Mouse (Mus musculus) myocyte (in vitro differentiated cells): Measurements from ENCODE around the gene Tssk3. TPM values are rescaled to one million over a fixed set of nuclear protein-coding genes. Genes with fewer than 3 reads are reported as not detected.

ENCODE experiments used
- H3K27me3 ChIP-seq: one replicate; pipeline ENCODE4 v1.6.1; 2011; ENCODE audit not compliant: control insufficient read depth, insufficient read depth, insufficient read length
- H3K36me3 ChIP-seq: one replicate; pipeline ENCODE4 v1.6.1; 2011; ENCODE audit not compliant: control insufficient read depth, insufficient read depth
- H3K4me2 ChIP-seq: one replicate; pipeline ENCODE4 v1.6.1; 2011; ENCODE audit warnings: low read depth, control low read depth
- H3K4me3 ChIP-seq: one replicate; pipeline ENCODE4 v1.5.1; 2011; ENCODE audit warnings: mild to moderate bottlenecking, control low read depth, moderate library complexity
- H3K79me2 ChIP-seq: one replicate; pipeline ENCODE4 v1.6.1; 2011; ENCODE audit not compliant: control insufficient read depth, insufficient read depth
- H3ac ChIP-seq: one replicate; pipeline ENCODE4 v1.6.1; 2011; ENCODE audit not compliant: control insufficient read depth, insufficient read length
- CEBPB ChIP-seq: IDR thresholded peaks from 2 replicates; pipeline ENCODE4 v1.6.1; 2011; ENCODE audit warnings: mild to moderate bottlenecking, moderate library complexity; ENCODE audit not compliant: poor library complexity, insufficient read depth, severe bottlenecking
- E2F4 ChIP-seq: IDR thresholded peaks from one replicate; pipeline ENCODE4 v1.6.1; 2011; ENCODE audit warnings: mild to moderate bottlenecking, control low read depth, moderate library complexity; ENCODE audit not compliant: insufficient read depth
- MAX ChIP-seq: IDR thresholded peaks from one replicate; pipeline ENCODE4 v1.6.1; 2011; ENCODE audit warnings: low read depth, mild to moderate bottlenecking, control low read depth
- MYOD1 ChIP-seq, 3 experiments: IDR thresholded peaks; one replicate each; pipeline ENCODE4 v1.6.1; 2011; ENCODE audit warnings: control low read depth in 2 of 3, low read depth in 2 of 3, mild to moderate bottlenecking in 2 of 3, moderate library complexity in 1 of 3; ENCODE audit not compliant: insufficient read length in 2 of 3, control insufficient read depth in 1 of 3
- MYOG ChIP-seq, 3 experiments: IDR thresholded peaks; one replicate each; pipeline ENCODE4 v1.6.1; 2011; ENCODE audit warnings: control low read depth in 2 of 3, low read depth in 2 of 3, mild to moderate bottlenecking in 2 of 3; ENCODE audit not compliant: insufficient read length in 2 of 3, control insufficient read depth in 1 of 3, insufficient read depth in 1 of 3
- POLR2A ChIP-seq: IDR thresholded peaks from one replicate; pipeline ENCODE4 v1.6.1; 2011; ENCODE audit warnings: low read depth, mild to moderate bottlenecking, control low read depth, moderate library complexity; ENCODE audit not compliant: insufficient read length
- POLR2AphosphoS2 ChIP-seq: IDR thresholded peaks from one replicate; pipeline ENCODE4 v1.6.1; 2011; ENCODE audit warnings: low read depth, control low read depth; ENCODE audit not compliant: insufficient read length
- REST ChIP-seq: IDR thresholded peaks from one replicate; pipeline ENCODE4 v1.6.1; 2011; ENCODE audit warnings: mild to moderate bottlenecking, control low read depth, moderate library complexity; ENCODE audit not compliant: insufficient read depth, insufficient read length
- SRF ChIP-seq: IDR thresholded peaks from one replicate; pipeline ENCODE4 v1.6.1; 2011; ENCODE audit warnings: low read depth; ENCODE audit not compliant: control insufficient read depth, insufficient read length
- TCF12 ChIP-seq: IDR thresholded peaks from one replicate; pipeline ENCODE4 v1.6.1; 2011; ENCODE audit warnings: mild to moderate bottlenecking, control low read depth; ENCODE audit not compliant: poor library complexity, insufficient read depth, severe bottlenecking
- TCF3 ChIP-seq: IDR thresholded peaks from one replicate; pipeline ENCODE4 v1.6.1; 2011; ENCODE audit warnings: low read depth, control low read depth; ENCODE audit not compliant: insufficient read length
- USF1 ChIP-seq: IDR thresholded peaks from one replicate; pipeline ENCODE4 v1.6.1; 2011; ENCODE audit warnings: low read depth, mild to moderate bottlenecking, control low read depth, moderate library complexity
- polyA plus RNA-seq: library from polyadenylated mRNA; unstranded; fragments of >200 nt; fragmentation: generic; extraction: Trizol; gene quantifications from one replicate; pipeline ENCODE4 v1.2.1, GENCODE M21; 2012; ENCODE audit warnings: missing spikeins

The Tssk3 gene
- polyA plus RNA-seq, 1 experiment: not detected

DNA sequence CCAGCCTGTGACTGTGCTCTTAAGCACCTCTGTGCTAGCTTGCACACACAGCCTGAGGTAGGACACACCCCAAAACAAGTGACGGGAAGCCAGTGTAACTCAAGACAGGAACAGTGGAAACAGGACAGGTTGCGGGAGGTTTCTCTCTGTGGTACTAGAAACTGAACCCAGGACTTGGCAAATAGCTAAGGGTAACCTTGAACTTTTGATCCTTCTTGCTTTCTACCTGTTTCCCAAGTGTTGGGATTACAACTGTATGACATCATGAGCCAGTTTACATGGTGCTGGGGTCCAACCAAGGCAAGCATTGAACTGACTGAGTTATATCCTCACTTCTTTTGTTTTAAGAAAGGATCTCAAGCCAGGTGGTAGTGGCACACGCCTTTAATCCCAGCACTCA, 11.0 kb downstream of the Tssk3 start:
- TF ChIP-seq USF1: no peak
- TF ChIP-seq TCF3: no peak
- Histone ChIP-seq H3K4me2 (no peak overlapping the region), H3K36me3 (peaks cover 26% of the 10 kb centered on the region), H3K79me2 (no peaks in the 10 kb centered on the region), H3K4me3 (no peak overlapping the region), H3ac (no peak overlapping the region), H3K27me3 (no peaks in the 10 kb centered on the region)

GRCm38 (mm10) chr4:129476047-129476446, 14.8 kb downstream of the Tssk3 start:
- no peaks in the 10 kb centered on the region for H3K79me2 ChIP-seq
- no peak overlapping the region for H3K4me2 ChIP-seq
- H3K27me3 ChIP-seq: no peaks in the 10 kb centered on the region
- peaks cover 24% of the 10 kb centered on the region for H3K36me3 ChIP-seq
- H3ac ChIP-seq: no peak overlapping the region
- TF ChIP-seq POLR2A (no peak), MYOD1 (IDR thresholded peaks at IDR 0.05; ENCODE audit: control insufficient read depth in 1 of 3, insufficient read length in 2 of 3, low read depth in 2 of 3) (peak in 1 of 3 experiments; percentile 53), TCF12 (no peak), CEBPB (no peak), E2F4 (no peak), MYOG (IDR thresholded peaks at IDR 0.05; ENCODE audit: control insufficient read depth in 1 of 3, insufficient read depth in 1 of 3, insufficient read length in 2 of 3, low read depth in 2 of 3) (peak in 1 of 3 experiments; percentile 58), SRF (no peak), MAX (no peak), POLR2AphosphoS2 (no peak), TCF3 (no peak)
- no peak overlapping the region for H3K4me3 ChIP-seq

- H3K36me3 ChIP-seq: peaks cover 10% of the 10 kb centered on the region
These were observed 26.5 kb downstream of the Tssk3 start for GRCm38 (mm10) chr4:129464286-129464815.

GRCm38 (mm10) chr4:129463097-129464059, 27.4 kb downstream of the Tssk3 start:
- no peak overlapping the region for H3ac ChIP-seq
- TF ChIP-seq SRF (no peak), MAX (no peak), MYOG (IDR thresholded peaks at IDR 0.05; ENCODE audit: control insufficient read depth in 1 of 3, insufficient read depth in 1 of 3, insufficient read length in 2 of 3, low read depth in 2 of 3) (no peak), MYOD1 (IDR thresholded peaks at IDR 0.05; ENCODE audit: control insufficient read depth in 1 of 3, insufficient read length in 2 of 3, low read depth in 2 of 3) (no peak), TCF12 (no peak)
- H3K27me3 ChIP-seq: no peaks in the 10 kb centered on the region
- no peak overlapping the region for H3K4me3 ChIP-seq
- H3K4me2 ChIP-seq: peak overlapping the region; percentile 98
- H3K36me3 ChIP-seq: peaks cover 1% of the 10 kb centered on the region
- H3K79me2 ChIP-seq: peaks cover 6% of the 10 kb centered on the region

More at GRCm38 (mm10) chr4:129464286-129464815, 26.5 kb downstream of the Tssk3 start:
- Histone ChIP-seq H3K27me3 (no peaks in the 10 kb centered on the region), H3K4me3 (no peak overlapping the region), H3K79me2 (peaks cover 6% of the 10 kb centered on the region), H3K4me2 (no peak overlapping the region), H3ac (no peak overlapping the region)
- TF ChIP-seq MAX: no peak
- no peak for TF ChIP-seq POLR2AphosphoS2
- TF ChIP-seq MYOD1 (IDR thresholded peaks at IDR 0.05; ENCODE audit: control insufficient read depth in 1 of 3, insufficient read length in 2 of 3, low read depth in 2 of 3): no peak
- TF ChIP-seq TCF3: no peak
- TF ChIP-seq SRF: no peak
- TF ChIP-seq USF1: no peak
- TF ChIP-seq CEBPB: no peak
- no peak for TF ChIP-seq MYOG (IDR thresholded peaks at IDR 0.05; ENCODE audit: control insufficient read depth in 1 of 3, insufficient read depth in 1 of 3, insufficient read length in 2 of 3, low read depth in 2 of 3)
- no peak for TF ChIP-seq POLR2A
- TF ChIP-seq E2F4: no peak
- TF ChIP-seq REST: no peak
- no peak for TF ChIP-seq TCF12

GRCm38 (mm10) chr4:129462118-129462517, 28.7 kb downstream of the Tssk3 start:
- TF ChIP-seq POLR2AphosphoS2 (no peak), CEBPB (no peak), TCF3 (no peak), POLR2A (no peak), MYOG (IDR thresholded peaks at IDR 0.05; ENCODE audit: control insufficient read depth in 1 of 3, insufficient read depth in 1 of 3, insufficient read length in 2 of 3, low read depth in 2 of 3) (no peak), REST (no peak), USF1 (no peak), TCF12 (no peak), MYOD1 (IDR thresholded peaks at IDR 0.05; ENCODE audit: control insufficient read depth in 1 of 3, insufficient read length in 2 of 3, low read depth in 2 of 3) (no peak), E2F4 (no peak), SRF (no peak)
- Histone ChIP-seq H3K36me3 (no peaks in the 10 kb centered on the region), H3K4me3 (peak overlapping the region; percentile 42), H3K79me2 (peaks cover 6% of the 10 kb centered on the region), H3K27me3 (no peaks in the 10 kb centered on the region), H3K4me2 (peak overlapping the region; percentile 98), H3ac (peak overlapping the region; percentile 37)
